Mouse (Mus musculus): Measurements from ENCODE around the gene Btbd3. TPM values are rescaled to one million over a fixed set of nuclear protein-coding genes. Genes with fewer than 3 reads are reported as not detected.

The Btbd3 gene
- polyA plus RNA-seq, 1 experiment from 2014 or later, result 19.6 TPM

DNA sequence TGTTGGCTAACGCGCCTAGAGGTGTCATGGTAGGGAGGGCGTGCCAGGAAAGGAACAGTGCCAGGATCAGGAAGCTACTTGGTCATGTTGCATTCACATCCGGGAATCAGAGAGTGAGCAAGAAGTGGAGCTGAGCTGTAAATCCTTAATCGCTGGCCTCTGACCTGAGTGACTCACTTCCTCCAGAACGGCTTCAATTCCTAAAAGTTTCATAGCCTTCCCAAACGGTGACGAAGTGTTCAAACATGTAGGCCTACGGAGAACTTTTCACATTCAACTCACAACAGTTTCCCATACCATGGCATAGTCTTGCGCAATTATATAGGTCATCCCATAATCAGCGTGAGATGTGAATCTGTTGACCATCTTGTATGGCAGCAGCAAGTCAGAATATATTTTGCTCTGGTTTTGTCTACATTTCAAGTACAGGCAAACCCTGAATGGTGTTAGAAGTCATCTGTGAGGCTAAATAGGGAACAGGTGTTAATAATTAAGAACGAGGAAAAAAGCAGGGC is 247.6 kb downstream of the Btbd3 start:
- no peak for DNase-seq (ENCODE audit: low spot score)
- no peak overlapping the region for H3K27ac ChIP-seq (ENCODE audit: low read depth, low read length)

DNA sequence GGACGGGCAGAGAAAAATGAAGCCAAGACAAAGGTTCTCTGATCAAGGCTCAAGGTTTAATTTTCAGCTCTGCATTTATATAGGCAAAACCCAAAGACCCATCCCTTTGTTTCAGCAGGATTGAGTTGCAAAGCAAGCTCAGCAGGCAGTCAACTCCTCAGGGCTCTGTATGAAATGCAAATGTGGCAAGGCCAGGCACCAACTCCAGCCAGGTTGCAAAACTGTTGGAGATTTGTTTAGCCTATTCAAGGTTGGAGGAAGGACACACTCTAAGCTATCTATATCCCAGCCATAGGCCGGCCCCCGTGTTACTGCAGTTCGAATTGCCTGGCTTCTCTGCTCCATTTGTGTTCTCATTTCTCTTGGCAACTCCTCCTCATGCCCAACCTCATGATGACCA is 259.2 kb downstream of the Btbd3 start:
- H3K9ac ChIP-seq (ENCODE audit: low read length), result no peak overlapping the region
- ATAC-seq (ENCODE audit: insufficient read depth, low FRiP score, low TSS enrichment) (no peak), DNase-seq (ENCODE audit: low spot score) (no peak)
- H3K4me1 ChIP-seq (ENCODE audit: control insufficient read depth, insufficient read depth, low read length), result no peaks in the 10 kb centered on the region
- no peaks in the 10 kb centered on the region for H3K36me3 ChIP-seq (ENCODE audit: control insufficient read depth, insufficient read depth, low read length)
- no peaks in the 10 kb centered on the region for H3K9me3 ChIP-seq (ENCODE audit: control insufficient read depth, low read length)
- no peak overlapping the region for H3K4me2 ChIP-seq (ENCODE audit: low read depth)
- WGBS, result 37% methylated on average over 4 of the region's 4 CpGs
- no peak overlapping the region for H3K4me3 ChIP-seq (ENCODE audit: low read depth, low read length)
- no peak overlapping the region for H3K27ac ChIP-seq (ENCODE audit: low read depth, low read length)
- H3K27me3 ChIP-seq (ENCODE audit: control insufficient read depth, insufficient read depth, low read length), result no peaks in the 10 kb centered on the region

More for the DNA sequence above, 247.6 kb downstream of the Btbd3 start:
- Histone ChIP-seq H3K4me1 (ENCODE audit: control insufficient read depth, insufficient read depth, low read length) (no peaks in the 10 kb centered on the region), H3K4me2 (ENCODE audit: low read depth) (no peak overlapping the region), H3K9ac (ENCODE audit: low read length) (no peak overlapping the region), H3K4me3 (ENCODE audit: low read depth, low read length) (no peak overlapping the region), H3K9me3 (ENCODE audit: control insufficient read depth, low read length) (no peaks in the 10 kb centered on the region), H3K36me3 (ENCODE audit: control insufficient read depth, insufficient read depth, low read length) (no peaks in the 10 kb centered on the region), H3K27me3 (ENCODE audit: control insufficient read depth, insufficient read depth, low read length) (no peaks in the 10 kb centered on the region)
- WGBS, result 86% methylated on average over 12 of the region's 12 CpGs
- ATAC-seq (ENCODE audit: insufficient read depth, low FRiP score, low TSS enrichment), result no peak

DNA sequence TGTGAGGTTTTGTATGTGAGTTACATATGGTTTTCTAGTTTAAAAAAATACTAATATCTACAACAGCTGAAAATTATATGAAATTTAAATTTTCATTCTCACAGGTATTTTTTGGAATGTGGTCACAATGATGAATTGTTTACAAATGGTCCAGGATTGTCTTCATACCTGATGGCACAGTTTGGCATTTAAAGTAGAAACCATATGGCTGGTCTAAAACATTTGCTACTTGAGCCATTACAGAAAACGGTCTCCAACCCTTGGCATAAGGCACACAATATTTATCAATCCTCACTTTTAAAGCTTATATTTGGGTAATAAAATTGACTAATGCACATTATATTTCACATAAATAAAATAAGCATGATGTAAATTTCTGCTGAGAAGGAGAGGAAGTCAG is 272.1 kb downstream of the Btbd3 start:
- no peak for ATAC-seq (ENCODE audit: insufficient read depth, low FRiP score, low TSS enrichment)
- no peaks in the 10 kb centered on the region for H3K27me3 ChIP-seq (ENCODE audit: control insufficient read depth, insufficient read depth, low read length)
- no peaks in the 10 kb centered on the region for H3K36me3 ChIP-seq (ENCODE audit: control insufficient read depth, insufficient read depth, low read length)
- no peaks in the 10 kb centered on the region for H3K9me3 ChIP-seq (ENCODE audit: control insufficient read depth, low read length)
- no peak overlapping the region for H3K9ac ChIP-seq (ENCODE audit: low read length)
- no peak overlapping the region for H3K27ac ChIP-seq (ENCODE audit: low read depth, low read length)
- no peak for DNase-seq (ENCODE audit: low spot score)
- no peak overlapping the region for H3K4me2 ChIP-seq (ENCODE audit: low read depth)
- no peaks in the 10 kb centered on the region for H3K4me1 ChIP-seq (ENCODE audit: control insufficient read depth, insufficient read depth, low read length)
- 92% methylated on average over 1 of the region's 1 CpGs for WGBS
- no peak overlapping the region for H3K4me3 ChIP-seq (ENCODE audit: low read depth, low read length)

DNA sequence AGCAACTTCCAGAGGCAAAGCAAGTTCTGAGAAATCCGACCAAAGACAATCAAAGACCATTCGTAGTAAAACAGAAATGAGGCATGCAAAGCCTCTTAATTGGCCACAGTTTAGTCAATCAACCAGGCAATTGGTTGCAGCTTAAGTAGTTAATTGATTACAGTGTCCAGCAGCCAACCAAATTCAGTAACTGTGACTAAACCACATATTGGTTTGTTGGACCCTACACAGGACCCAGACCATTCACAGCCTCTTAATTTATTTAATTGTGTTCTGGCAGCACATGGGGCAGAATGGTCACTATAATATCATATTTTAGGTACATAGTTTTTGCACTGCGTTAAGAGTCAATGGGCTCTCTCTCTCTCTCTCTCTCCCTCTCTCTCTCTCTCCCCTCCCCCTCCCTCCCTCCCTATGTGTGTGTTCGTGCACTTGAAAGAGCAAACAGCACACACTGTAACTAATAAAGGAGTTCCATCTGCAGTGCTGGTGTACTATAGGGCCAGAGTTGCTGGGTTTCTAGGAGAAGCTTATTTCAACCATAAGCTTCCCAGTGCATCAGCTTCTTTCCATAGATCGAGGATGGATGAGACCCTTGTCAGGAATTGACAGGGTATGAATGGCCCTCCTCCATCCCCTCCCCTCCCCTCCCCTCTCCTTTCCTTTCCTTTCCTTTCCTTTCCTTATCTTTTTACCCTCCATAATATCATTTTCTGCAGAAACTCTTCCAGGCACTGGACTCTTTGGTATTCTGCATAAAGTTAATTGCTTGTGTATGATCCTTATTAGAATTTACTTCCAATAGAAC is 275.0 kb downstream of the Btbd3 start:
- H3K9me3 ChIP-seq (ENCODE audit: control insufficient read depth, low read length), result no peaks in the 10 kb centered on the region
- 69% methylated on average over 5 of the region's 5 CpGs for WGBS
- H3K36me3 ChIP-seq (ENCODE audit: control insufficient read depth, insufficient read depth, low read length), result no peaks in the 10 kb centered on the region
- H3K9ac ChIP-seq (ENCODE audit: low read length), result no peak overlapping the region
- H3K4me3 ChIP-seq (ENCODE audit: low read depth, low read length), result no peak overlapping the region
- DNase-seq (ENCODE audit: low spot score) (peak; percentile 14), ATAC-seq (ENCODE audit: insufficient read depth, low FRiP score, low TSS enrichment) (no peak)
- H3K27me3 ChIP-seq (ENCODE audit: control insufficient read depth, insufficient read depth, low read length), result no peaks in the 10 kb centered on the region
- H3K4me2 ChIP-seq (ENCODE audit: low read depth), result no peak overlapping the region
- no peaks in the 10 kb centered on the region for H3K4me1 ChIP-seq (ENCODE audit: control insufficient read depth, insufficient read depth, low read length)
- H3K27ac ChIP-seq (ENCODE audit: low read depth, low read length), result no peak overlapping the region

DNA sequence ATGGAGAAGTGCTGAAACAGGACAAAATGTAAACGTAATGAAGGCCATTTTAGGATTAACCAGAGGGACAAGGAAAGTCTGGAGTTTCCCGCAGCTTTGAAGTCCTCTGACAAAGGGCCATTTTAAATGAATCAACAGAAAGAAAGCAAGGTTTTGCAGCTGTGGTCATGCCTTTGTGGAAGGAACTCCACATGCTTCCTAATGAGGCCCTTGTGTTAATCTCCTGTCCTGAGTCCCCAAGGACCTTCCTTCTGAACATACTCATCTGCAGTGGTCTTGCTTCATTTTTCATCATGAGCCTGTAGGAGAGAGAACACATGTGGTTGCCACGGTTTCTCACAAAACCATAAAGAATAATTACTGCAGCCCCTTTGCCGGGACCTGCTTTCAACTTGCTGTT is 275.6 kb downstream of the Btbd3 start:
- Histone ChIP-seq H3K4me3 (ENCODE audit: low read depth, low read length) (no peak overlapping the region), H3K9ac (ENCODE audit: low read length) (no peak overlapping the region), H3K27me3 (ENCODE audit: control insufficient read depth, insufficient read depth, low read length) (no peaks in the 10 kb centered on the region), H3K4me1 (ENCODE audit: control insufficient read depth, insufficient read depth, low read length) (no peaks in the 10 kb centered on the region), H3K27ac (ENCODE audit: low read depth, low read length) (no peak overlapping the region), H3K4me2 (ENCODE audit: low read depth) (no peak overlapping the region), H3K36me3 (ENCODE audit: control insufficient read depth, insufficient read depth, low read length) (no peaks in the 10 kb centered on the region), H3K9me3 (ENCODE audit: control insufficient read depth, low read length) (no peaks in the 10 kb centered on the region)
- DNase-seq (ENCODE audit: low spot score) (peak; percentile 26), ATAC-seq (ENCODE audit: insufficient read depth, low FRiP score, low TSS enrichment) (no peak)
- 51% methylated on average over 4 of the region's 4 CpGs for WGBS

DNA sequence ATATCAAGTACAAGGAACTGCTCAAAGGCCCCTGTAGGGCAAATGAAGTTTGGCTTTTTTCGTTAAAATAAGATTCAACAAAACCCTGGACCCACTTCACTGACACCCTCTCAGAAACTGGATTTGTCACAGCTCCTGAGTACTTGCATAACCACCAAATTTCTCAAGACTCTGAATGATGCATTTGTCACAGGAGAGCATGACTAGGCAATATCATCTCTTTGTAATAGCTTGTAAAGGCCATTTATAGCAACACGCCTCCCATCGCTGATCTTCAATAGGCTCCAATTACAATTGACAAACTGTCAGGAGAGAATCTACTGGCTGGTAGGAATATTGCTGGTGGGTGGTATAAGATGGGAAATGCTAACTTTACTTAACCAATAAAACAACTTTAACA is 283.3 kb downstream of the Btbd3 start:
- H3K27ac ChIP-seq (ENCODE audit: low read depth, low read length), result no peak overlapping the region
- no peaks in the 10 kb centered on the region for H3K4me1 ChIP-seq (ENCODE audit: control insufficient read depth, insufficient read depth, low read length)
- WGBS, result 82% methylated on average over 3 of the region's 3 CpGs
- H3K4me2 ChIP-seq (ENCODE audit: low read depth), result no peak overlapping the region
- no peak overlapping the region for H3K9ac ChIP-seq (ENCODE audit: low read length)
- ATAC-seq (ENCODE audit: insufficient read depth, low FRiP score, low TSS enrichment) (no peak), DNase-seq (ENCODE audit: low spot score) (no peak)
- H3K9me3 ChIP-seq (ENCODE audit: control insufficient read depth, low read length), result no peaks in the 10 kb centered on the region
- H3K4me3 ChIP-seq (ENCODE audit: low read depth, low read length), result no peak overlapping the region
- no peaks in the 10 kb centered on the region for H3K36me3 ChIP-seq (ENCODE audit: control insufficient read depth, insufficient read depth, low read length)
- H3K27me3 ChIP-seq (ENCODE audit: control insufficient read depth, insufficient read depth, low read length), result no peaks in the 10 kb centered on the region

DNA sequence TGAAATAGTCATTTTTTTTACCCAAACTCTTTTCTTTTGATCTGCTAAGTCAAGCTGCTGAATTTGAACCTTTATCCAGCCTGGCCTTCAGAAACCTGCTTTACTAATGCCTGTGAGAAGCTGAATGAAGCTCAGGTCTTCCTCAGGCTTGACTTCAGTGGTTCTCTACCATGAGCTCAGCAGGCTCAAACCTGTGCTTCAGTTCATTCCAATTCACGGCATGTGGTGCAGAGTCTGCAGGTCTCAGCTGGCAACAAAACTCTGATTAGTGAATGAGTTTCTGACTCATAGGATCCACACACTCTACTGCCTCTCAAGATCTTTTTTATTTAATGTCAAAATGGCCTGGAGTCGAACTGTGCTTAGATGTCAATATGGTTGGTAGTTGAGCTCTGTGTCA is 292.6 kb downstream of the Btbd3 start:
- Histone ChIP-seq H3K4me1 (ENCODE audit: control insufficient read depth, insufficient read depth, low read length) (no peaks in the 10 kb centered on the region), H3K27ac (ENCODE audit: low read depth, low read length) (no peak overlapping the region), H3K9me3 (ENCODE audit: control insufficient read depth, low read length) (no peaks in the 10 kb centered on the region), H3K4me3 (ENCODE audit: low read depth, low read length) (no peak overlapping the region), H3K9ac (ENCODE audit: low read length) (no peak overlapping the region), H3K4me2 (ENCODE audit: low read depth) (no peak overlapping the region), H3K27me3 (ENCODE audit: control insufficient read depth, insufficient read depth, low read length) (no peaks in the 10 kb centered on the region), H3K36me3 (ENCODE audit: control insufficient read depth, insufficient read depth, low read length) (no peaks in the 10 kb centered on the region)
- no peak for ATAC-seq (ENCODE audit: insufficient read depth, low FRiP score, low TSS enrichment)
- no peak for DNase-seq (ENCODE audit: low spot score)
- WGBS, result 82% methylated on average over 2 of the region's 2 CpGs

DNA sequence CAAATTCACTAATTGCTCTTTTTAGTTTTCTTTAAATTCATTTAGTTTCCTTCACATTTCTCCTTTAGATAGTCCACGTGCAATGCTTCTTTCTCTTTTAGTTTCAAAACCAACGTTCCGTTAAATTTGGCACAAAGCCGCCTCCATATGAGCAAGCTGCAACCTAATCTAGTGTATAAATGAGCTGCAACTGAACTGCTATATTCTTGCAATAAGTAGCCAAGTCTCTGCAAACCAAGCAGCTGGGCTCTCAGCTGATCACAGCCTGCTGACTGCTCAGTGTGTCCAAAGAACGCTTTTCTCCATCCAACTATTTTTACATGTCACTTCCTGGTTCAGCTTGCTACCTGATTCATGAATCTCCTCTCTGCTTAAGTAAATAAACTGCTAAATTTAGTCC is 295.2 kb downstream of the Btbd3 start:
- Histone ChIP-seq H3K4me2 (ENCODE audit: low read depth) (no peak overlapping the region), H3K36me3 (ENCODE audit: control insufficient read depth, insufficient read depth, low read length) (no peaks in the 10 kb centered on the region), H3K9me3 (ENCODE audit: control insufficient read depth, low read length) (no peaks in the 10 kb centered on the region), H3K27ac (ENCODE audit: low read depth, low read length) (no peak overlapping the region), H3K27me3 (ENCODE audit: control insufficient read depth, insufficient read depth, low read length) (no peaks in the 10 kb centered on the region), H3K4me3 (ENCODE audit: low read depth, low read length) (no peak overlapping the region), H3K4me1 (ENCODE audit: control insufficient read depth, insufficient read depth, low read length) (no peaks in the 10 kb centered on the region), H3K9ac (ENCODE audit: low read length) (no peak overlapping the region)
- 81% methylated on average over 5 of the region's 5 CpGs for WGBS
- no peak for DNase-seq (ENCODE audit: low spot score)
- ATAC-seq (ENCODE audit: insufficient read depth, low FRiP score, low TSS enrichment), result no peak
